Mouse (Mus musculus) kidney, embryonic 16.5 days (tissue): ENCODE measurements around the gene Olfr711. TPM values are rescaled to one million over a fixed set of nuclear protein-coding genes. Genes with fewer than 3 reads are reported as not detected.

ENCODE experiments used
- polyA plus RNA-seq: library from polyadenylated mRNA; unstranded; fragments of >200 nt; fragmentation: Nextera tagmentation; extraction: Ambion mirVana; gene quantifications from 2 replicates; pipeline ENCODE4 v1.2.1, GENCODE M21; 2015

Gene Olfr711
- polyA plus RNA-seq, 1 experiment from 2014 or later, result not detected

Other genes with a start within 250 kb of the Olfr711 start
- gene Olfr697, start 233.0 kb downstream of the Olfr711 start, polyA plus RNA-seq, result not detected in 2 replicates
- not detected in 2 replicates for gene Olfr698, start 220.1 kb downstream of the Olfr711 start, polyA plus RNA-seq
- not detected in 2 replicates for gene Olfr699, start 182.3 kb downstream of the Olfr711 start, polyA plus RNA-seq
- not detected in 2 replicates for gene Olfr700, start 166.6 kb downstream of the Olfr711 start, polyA plus RNA-seq
- gene Olfr701, start 161.3 kb downstream of the Olfr711 start, polyA plus RNA-seq, result not detected in 2 replicates
- not detected in 2 replicates for gene Olfr702, start 141.6 kb downstream of the Olfr711 start, polyA plus RNA-seq
- gene Olfr703, start 132.1 kb downstream of the Olfr711 start, polyA plus RNA-seq, result not detected in 2 replicates
- gene Olfr704, start 112.3 kb downstream of the Olfr711 start, polyA plus RNA-seq, result not detected in 2 replicates
- not detected in 2 replicates for gene Olfr705, start 98.6 kb downstream of the Olfr711 start, polyA plus RNA-seq
- gene Olfr706, start 87.3 kb downstream of the Olfr711 start, polyA plus RNA-seq, result not detected in 2 replicates
- not detected in 2 replicates for gene Olfr707, start 74.2 kb downstream of the Olfr711 start, polyA plus RNA-seq
- not detected in 2 replicates for gene Olfr1532-ps1, start 67.5 kb downstream of the Olfr711 start, polyA plus RNA-seq
- not detected in 2 replicates for gene Olfr709-ps1, start 43.2 kb downstream of the Olfr711 start, polyA plus RNA-seq
- gene Olfr710, start 27.1 kb downstream of the Olfr711 start, polyA plus RNA-seq, result not detected in 2 replicates
- gene Olfr6, start 11.5 kb downstream of the Olfr711 start, polyA plus RNA-seq, result not detected in 2 replicates
- not detected in 2 replicates for gene Olfr2, start 30.6 kb upstream of the Olfr711 start, polyA plus RNA-seq
- not detected in 2 replicates for gene Olfr713, start 55.7 kb upstream of the Olfr711 start, polyA plus RNA-seq
- not detected in 2 replicates for gene Olfr714, start 95.5 kb upstream of the Olfr711 start, polyA plus RNA-seq
- not detected in 2 replicates for gene Olfr17, start 117.8 kb upstream of the Olfr711 start, polyA plus RNA-seq
- gene Olfr715b, start 134.9 kb upstream of the Olfr711 start, polyA plus RNA-seq, result not detected in 2 replicates
- not detected in 2 replicates for gene Olfr715, start 155.6 kb upstream of the Olfr711 start, polyA plus RNA-seq
- gene Olfr716, start 162.9 kb upstream of the Olfr711 start, polyA plus RNA-seq, result not detected in 2 replicates
- gene Nlrp14, start 191.5 kb upstream of the Olfr711 start, polyA plus RNA-seq, result not detected in 2 replicates
- not detected in 2 replicates for gene Rbmxl2, start 234.0 kb upstream of the Olfr711 start, polyA plus RNA-seq